Mouse (Mus musculus) forebrain, postnatal 0 days (tissue): ENCODE results near the gene Marveld1. TPM values are rescaled to one million over a fixed set of nuclear protein-coding genes. Genes with fewer than 3 reads are reported as not detected.
A peak's percentile ranks its signal among the peaks of the same experiment; 100 is the strongest.

ENCODE experiments used
- ATAC-seq: fragments of 200-750 bp; cut with Nextera tagmentation; 2 replicates; pipeline ENCODE4 v1.8.0; 2017; ENCODE audit warnings: mild to moderate bottlenecking, moderate library complexity
- DNase-seq: peaks from one replicate; pipeline ENCODE4 v3.0.0-alpha.2; 2015
- H3K27ac ChIP-seq: fragments of 300-500 bp; sonication (generic); 2 replicates; pipeline ENCODE4 v1.5.1; 2014; ENCODE audit warnings: low read depth, mild to moderate bottlenecking, antibody characterized with exemption, low read length, moderate library complexity, mixed read lengths
- H3K27me3 ChIP-seq: fragments of 300-500 bp; sonication (generic); 2 replicates; pipeline ENCODE4 v1.6.1; 2014; ENCODE audit warnings: mild to moderate bottlenecking, low read length, mixed read lengths; ENCODE audit not compliant: insufficient read depth
- H3K36me3 ChIP-seq: fragments of 300-500 bp; sonication (generic); 2 replicates; pipeline ENCODE4 v1.6.1; 2014; ENCODE audit warnings: mild to moderate bottlenecking, moderate library complexity; ENCODE audit not compliant: insufficient read depth
- H3K4me1 ChIP-seq: fragments of 300-500 bp; sonication (generic); 2 replicates; pipeline ENCODE4 v1.6.1; 2014; ENCODE audit warnings: antibody characterized with exemption; ENCODE audit not compliant: insufficient read depth
- H3K4me2 ChIP-seq: fragments of 300-500 bp; sonication (generic); 2 replicates; pipeline ENCODE4 v1.6.1; 2014; ENCODE audit warnings: low read depth, mild to moderate bottlenecking, moderate library complexity
- H3K4me3 ChIP-seq: fragments of 300-500 bp; sonication (generic); 2 replicates; pipeline ENCODE4 v1.5.1; 2014; ENCODE audit warnings: low read depth, low read length, mixed read lengths
- H3K9ac ChIP-seq: fragments of 300-500 bp; sonication (generic); 2 replicates; pipeline ENCODE4 v1.6.1; 2014; ENCODE audit warnings: mild to moderate bottlenecking
- H3K9me3 ChIP-seq: fragments of 300-500 bp; sonication (generic); 2 replicates; pipeline ENCODE4 v1.6.1; 2016; ENCODE audit warnings: low read length
- CTCF ChIP-seq: sonication (generic); IDR thresholded peaks from 2 replicates; pipeline ENCODE4 v1.5.1; 2016; ENCODE audit warnings: antibody characterized with exemption, control low read depth, low read depth
- WGBS: fragments of 180-500 bp; shearing (Covaris S2); extraction: QIAGEN DNeasy Blood & Tissue Kit; methylation state at CpG from one replicate; pipeline ENCODE4 v1.1.7; 2014; 5-methylcytosine and 5-hydroxymethylcytosine counted together
- polyA plus RNA-seq: library from polyadenylated mRNA; unstranded; fragments of >200 nt; fragmentation: Nextera tagmentation; extraction: Ambion mirVana; gene quantifications from 2 replicates; pipeline ENCODE4 v1.2.1, GENCODE M21; 2015
- total RNA-seq: library from RNA; depleted of rRNA; stranded (reverse); fragments of >200 nt; gene quantifications from 2 replicates; pipeline ENCODE4 v1.2.3, GENCODE M21; 2014

Marveld1 gene
- total and polyA plus RNA-seq, 2 experiments from 2014 or later, result 4.3 to 11.9 TPM

DNA sequence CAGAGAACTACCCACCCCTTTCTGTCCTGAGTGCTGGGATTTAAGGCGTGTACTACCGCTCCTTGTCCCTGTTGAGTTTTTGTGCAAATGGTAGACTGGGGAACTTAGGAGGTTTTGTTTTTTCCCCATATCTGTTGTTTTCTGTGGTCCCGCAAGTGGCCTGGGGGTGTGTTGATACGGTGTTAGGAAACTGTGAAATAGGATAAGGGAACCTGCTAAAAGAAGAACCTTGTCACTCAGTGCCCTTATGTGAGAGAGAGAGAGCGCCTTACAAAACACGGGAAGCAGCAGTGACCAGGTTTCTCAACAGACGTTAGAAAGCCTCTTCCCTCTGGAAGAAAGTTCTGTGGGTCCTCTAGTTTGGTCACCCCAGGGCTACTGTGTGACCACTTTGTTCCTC, 29.6 kb downstream of the Marveld1 start:
- 86% methylated on average over 7 of the region's 7 CpGs for WGBS
- Histone ChIP-seq H3K9me3 (no peaks in the 10 kb centered on the region), H3K4me1 (peaks cover 3% of the 10 kb centered on the region), H3K36me3 (peaks cover 25% of the 10 kb centered on the region), H3K4me3 (no peak overlapping the region), H3K4me2 (no peak overlapping the region), H3K27me3 (no peaks in the 10 kb centered on the region), H3K27ac (no peak overlapping the region), H3K9ac (no peak overlapping the region)
- DNase-seq (no peak), ATAC-seq (no peak)
- no peak for TF ChIP-seq CTCF

DNA sequence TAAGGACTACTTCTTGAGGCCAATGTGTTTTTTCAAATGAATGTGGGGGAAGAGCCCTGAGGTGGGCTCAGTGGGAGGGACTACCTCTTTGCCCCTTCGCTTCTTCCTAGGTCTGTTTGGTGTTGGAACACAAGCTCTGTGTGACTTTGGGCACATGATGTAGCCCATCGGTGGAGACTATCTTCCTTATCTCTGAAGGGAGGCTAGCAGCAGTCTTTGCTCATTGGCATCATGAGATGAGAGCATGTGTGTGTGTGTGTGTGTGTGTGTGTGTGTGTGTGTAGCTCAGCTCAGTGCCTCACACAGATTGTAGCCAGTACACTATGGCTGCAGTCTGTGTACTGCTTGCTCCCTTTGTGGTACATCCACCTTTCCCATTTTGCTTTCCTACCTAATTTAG, 30.3 kb downstream of the Marveld1 start:
- Histone ChIP-seq H3K27me3 (no peaks in the 10 kb centered on the region), H3K4me2 (no peak overlapping the region), H3K4me3 (no peak overlapping the region), H3K9me3 (no peaks in the 10 kb centered on the region), H3K4me1 (no peaks in the 10 kb centered on the region), H3K27ac (no peak overlapping the region), H3K36me3 (peaks cover 30% of the 10 kb centered on the region), H3K9ac (no peak overlapping the region)
- WGBS, result 98% methylated on average over 2 of the region's 2 CpGs
- TF ChIP-seq CTCF, result no peak
- ATAC-seq (no peak), DNase-seq (no peak)

DNA sequence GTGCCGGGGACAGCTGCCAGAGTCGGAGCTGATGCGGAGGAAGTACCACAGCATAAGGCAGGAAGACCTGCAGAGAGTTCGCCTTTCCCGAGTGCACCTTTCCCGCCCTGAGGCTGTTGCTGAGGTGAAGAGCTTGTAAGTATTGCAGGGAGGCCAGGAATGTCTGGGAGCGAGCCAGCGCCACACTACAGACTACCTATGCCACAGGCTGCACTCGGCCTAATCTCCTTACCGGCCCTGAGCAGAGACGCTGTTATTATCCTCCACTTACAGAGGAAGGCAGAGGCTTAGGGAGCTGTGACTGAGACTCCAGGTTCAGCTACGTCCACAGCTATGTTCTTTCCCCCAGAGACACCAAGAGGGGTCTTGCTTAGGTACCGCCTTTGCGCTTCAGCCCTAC, 32.2 kb downstream of the Marveld1 start:
- no peaks in the 10 kb centered on the region for H3K9me3 ChIP-seq
- no peak overlapping the region for H3K4me3 ChIP-seq
- H3K9ac ChIP-seq, result no peak overlapping the region
- H3K4me1 ChIP-seq, result no peaks in the 10 kb centered on the region
- ATAC-seq (no peak), DNase-seq (no peak)
- H3K36me3 ChIP-seq, result peaks cover 47% of the 10 kb centered on the region
- TF ChIP-seq CTCF, result no peak
- H3K27ac ChIP-seq, result no peak overlapping the region
- H3K4me2 ChIP-seq, result no peak overlapping the region
- no peaks in the 10 kb centered on the region for H3K27me3 ChIP-seq
- WGBS, result 91% methylated on average over 14 of the region's 14 CpGs

DNA sequence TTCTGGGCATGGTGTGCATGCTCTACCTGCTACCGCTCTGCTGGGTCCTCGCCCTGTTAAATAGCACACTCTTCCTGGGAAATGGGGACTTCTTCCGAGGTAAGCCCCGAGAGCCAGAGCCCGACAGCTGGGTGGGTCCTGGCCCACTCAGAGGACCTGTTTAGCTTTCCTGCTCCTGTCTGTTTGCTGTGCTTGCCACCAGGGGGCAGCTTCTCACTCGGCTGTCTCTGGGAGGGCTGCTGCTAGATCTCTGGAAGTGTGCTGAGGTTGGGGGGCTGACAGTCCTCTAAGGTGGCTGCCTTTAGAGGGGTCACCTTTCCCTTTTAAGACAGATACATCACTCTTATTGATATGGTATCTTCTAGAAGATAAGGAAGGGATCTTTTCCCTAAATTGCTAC, 35.5 kb downstream of the Marveld1 start:
- Histone ChIP-seq H3K9me3 (no peaks in the 10 kb centered on the region), H3K27ac (no peak overlapping the region), H3K36me3 (peaks cover 73% of the 10 kb centered on the region), H3K4me3 (no peak overlapping the region), H3K27me3 (no peaks in the 10 kb centered on the region), H3K9ac (no peak overlapping the region), H3K4me1 (no peaks in the 10 kb centered on the region), H3K4me2 (no peak overlapping the region)
- TF ChIP-seq CTCF, result peak; percentile 72
- ATAC-seq (peak; percentile 38; the same call in 1 of the 2 replicates), DNase-seq (no peak)
- 66% methylated on average over 6 of the region's 6 CpGs for WGBS

DNA sequence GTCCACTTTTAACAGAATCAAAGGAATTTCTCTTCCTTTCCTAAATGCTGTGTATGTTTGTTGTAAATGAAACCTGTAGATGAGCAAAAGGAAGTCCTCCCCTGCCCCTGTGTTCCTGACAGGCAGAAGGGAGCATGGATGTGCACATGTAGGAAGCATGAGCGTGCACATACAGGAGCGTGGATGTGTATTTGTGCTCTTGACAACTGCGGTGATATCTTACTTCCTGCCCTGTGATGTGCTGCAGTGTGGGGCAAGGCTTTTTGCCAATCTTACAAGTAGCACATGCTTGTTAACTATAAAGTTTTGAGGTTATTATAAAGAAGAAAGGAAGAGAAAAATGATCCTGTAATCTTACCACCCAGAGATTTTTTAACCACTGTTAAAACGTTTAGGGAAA, 42.5 kb downstream of the Marveld1 start:
- Histone ChIP-seq H3K27ac (no peak overlapping the region), H3K9ac (no peak overlapping the region), H3K36me3 (peaks cover 56% of the 10 kb centered on the region), H3K4me1 (no peaks in the 10 kb centered on the region), H3K4me3 (no peak overlapping the region), H3K27me3 (no peaks in the 10 kb centered on the region), H3K4me2 (no peak overlapping the region), H3K9me3 (no peaks in the 10 kb centered on the region)
- TF ChIP-seq CTCF, result no peak
- DNase-seq (no peak), ATAC-seq (no peak)
- 90% methylated on average over 4 of the region's 4 CpGs for WGBS

- H3K9ac ChIP-seq, result no peak overlapping the region
- H3K27ac ChIP-seq, result no peak overlapping the region
- no peaks in the 10 kb centered on the region for H3K27me3 ChIP-seq
- no peaks in the 10 kb centered on the region for H3K4me1 ChIP-seq
- DNase-seq (peak; percentile 66), ATAC-seq (peak; percentile 66; the same call in 1 of the 2 replicates)
- 25% methylated on average over 5 of the region's 5 CpGs for WGBS
- H3K4me3 ChIP-seq, result no peak overlapping the region
- H3K36me3 ChIP-seq, result peaks cover 49% of the 10 kb centered on the region
- peak; percentile 86 for TF ChIP-seq CTCF
- no peak overlapping the region for H3K4me2 ChIP-seq
- H3K9me3 ChIP-seq, result no peaks in the 10 kb centered on the region
Observed at GRCm38 (mm10) chr19:42190494-42190893, 43.3 kb downstream of the Marveld1 start.

- Histone ChIP-seq H3K9ac (no peak overlapping the region), H3K9me3 (no peaks in the 10 kb centered on the region), H3K4me2 (no peak overlapping the region), H3K4me3 (no peak overlapping the region), H3K4me1 (no peaks in the 10 kb centered on the region), H3K36me3 (peaks cover 31% of the 10 kb centered on the region), H3K27me3 (no peaks in the 10 kb centered on the region), H3K27ac (no peak overlapping the region)
- 36% methylated on average over 2 of the region's 2 CpGs for WGBS
- ATAC-seq, result peak; percentile 69
- TF ChIP-seq CTCF, result no peak
- DNase-seq, result peak; percentile 25
Observed at GRCm38 (mm10) chr19:42193311-42193710, 46.1 kb downstream of the Marveld1 start.

- Histone ChIP-seq H3K4me2 (no peak overlapping the region), H3K9me3 (no peaks in the 10 kb centered on the region), H3K4me1 (no peaks in the 10 kb centered on the region), H3K4me3 (no peak overlapping the region), H3K27me3 (peaks cover 28% of the 10 kb centered on the region), H3K36me3 (peaks cover 7% of the 10 kb centered on the region), H3K27ac (no peak overlapping the region), H3K9ac (no peak overlapping the region)
- DNase-seq (no peak), ATAC-seq (no peak)
- WGBS, result 73% methylated on average over 4 of the region's 4 CpGs
- no peak for TF ChIP-seq CTCF
Observed at GRCm38 (mm10) chr19:42196378-42196777, 49.2 kb downstream of the Marveld1 start.
